Mouse (Mus musculus): ENCODE results near the gene Csnk2a2. TPM values are rescaled to one million over a fixed set of nuclear protein-coding genes. Genes with fewer than 3 reads are reported as not detected.

Gene Csnk2a2
- total RNA-seq, 2 experiments from 2014 or later, result 30.0 to 113 TPM

DNA sequence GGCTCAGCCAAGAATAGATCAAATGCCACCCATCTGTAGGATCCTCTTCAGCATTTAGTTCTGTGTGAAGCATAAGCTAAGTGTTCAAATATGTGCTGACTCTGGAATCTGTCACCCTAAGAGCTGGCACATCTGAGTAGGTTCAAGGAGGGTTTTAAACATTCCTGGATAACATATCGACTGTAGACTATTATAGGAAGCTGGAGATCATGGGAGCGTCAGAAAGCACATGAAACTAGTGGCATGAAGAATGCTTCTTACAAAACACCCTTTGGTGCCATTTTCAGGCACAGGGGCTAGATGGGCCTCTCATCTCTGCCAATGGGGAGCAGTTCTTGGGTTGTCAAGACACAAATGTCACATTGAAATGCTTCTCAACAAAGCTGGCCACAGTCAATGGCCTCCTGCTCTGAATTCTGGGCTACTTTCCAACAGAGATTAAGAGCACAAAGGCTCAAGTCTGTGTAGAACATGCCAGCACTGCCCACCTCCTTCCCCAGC is 63.0 kb downstream of the Csnk2a2 start:
- no peak for ATAC-seq (replicated peaks; ENCODE audit: poor library complexity)

DNA sequence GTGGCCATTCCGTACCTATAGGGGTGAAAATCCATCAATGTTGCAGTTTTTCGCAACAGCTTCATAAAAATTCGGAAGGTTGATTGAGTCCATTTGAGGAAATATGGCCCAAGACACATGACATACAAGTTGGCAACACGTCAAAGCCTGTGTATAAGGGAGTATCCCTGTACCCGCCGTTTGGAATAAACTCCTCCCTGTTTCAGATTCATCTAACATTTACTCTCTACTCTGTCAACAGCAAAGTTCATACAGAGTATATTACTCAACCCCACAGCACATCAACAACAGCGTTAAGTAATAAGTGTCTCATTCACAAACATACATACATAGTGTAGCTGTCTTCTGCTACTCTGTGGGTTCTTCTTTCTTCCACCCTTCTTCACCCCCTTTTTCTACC is 65.2 kb downstream of the Csnk2a2 start:
- ATAC-seq (replicated peaks; ENCODE audit: poor library complexity), result no peak

DNA sequence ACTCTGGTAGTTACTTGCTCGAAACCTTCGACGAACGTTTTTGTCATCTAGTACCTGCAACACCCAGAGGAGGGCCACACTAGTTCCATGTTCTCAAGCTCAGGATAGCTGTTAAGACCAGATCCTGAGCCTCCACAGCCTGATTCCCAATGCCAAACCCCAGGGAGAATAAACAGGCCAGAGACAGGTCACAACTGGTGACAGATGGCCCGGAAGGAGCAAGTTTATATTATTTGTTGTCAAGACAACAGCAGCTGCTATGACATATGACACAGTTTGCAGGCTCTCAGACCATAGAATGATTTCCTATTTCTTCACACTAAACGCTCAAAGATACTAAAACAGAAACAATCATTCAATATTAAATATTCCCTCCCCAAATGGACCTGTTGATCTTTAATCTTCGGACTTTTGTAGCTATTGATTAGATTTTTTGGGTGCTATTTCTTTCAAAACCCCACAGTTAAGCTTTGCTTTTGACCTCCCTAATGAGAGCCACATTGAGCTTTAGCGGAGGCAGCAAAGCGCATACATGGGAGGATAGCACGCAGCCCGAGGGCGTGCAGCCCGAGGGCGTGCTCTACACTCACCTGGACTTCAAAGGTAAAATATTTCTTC is 67.5 kb downstream of the Csnk2a2 start:
- no peak for ATAC-seq (replicated peaks; ENCODE audit: poor library complexity)

DNA sequence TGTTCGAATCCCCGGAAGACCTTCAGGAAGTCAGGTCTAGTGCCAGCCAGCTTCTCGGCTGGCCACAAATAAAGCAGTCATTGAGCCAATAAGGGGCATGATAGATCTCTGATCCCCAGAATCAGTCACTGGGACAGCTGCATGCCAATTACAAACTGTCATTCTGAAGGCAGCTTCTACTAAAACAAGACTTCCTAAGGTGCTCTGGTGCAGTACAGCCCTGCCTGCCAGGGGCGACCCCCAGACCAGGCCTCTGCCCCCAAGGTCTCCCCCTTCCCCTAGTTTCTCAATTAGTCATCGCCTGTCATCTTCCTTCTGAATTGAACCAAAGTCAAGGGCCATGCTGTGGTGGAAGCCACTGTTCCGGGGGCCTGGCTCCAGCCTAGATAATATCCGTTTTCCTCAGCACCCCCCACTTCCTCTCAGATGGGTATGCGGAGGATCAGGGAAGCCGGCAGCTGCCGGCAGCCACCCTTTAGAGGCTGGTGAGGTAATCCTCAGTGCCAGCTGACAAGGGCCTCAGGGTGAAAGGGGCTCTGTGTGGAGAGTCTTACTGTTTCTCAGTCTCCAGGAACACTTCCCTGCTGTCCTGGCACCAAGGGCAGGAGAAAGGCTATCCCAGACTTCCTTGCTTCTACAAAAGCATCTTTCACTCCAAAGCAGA is 78.4 kb downstream of the Csnk2a2 start:
- peak; percentile 78 for ATAC-seq (replicated peaks; ENCODE audit: poor library complexity)

DNA sequence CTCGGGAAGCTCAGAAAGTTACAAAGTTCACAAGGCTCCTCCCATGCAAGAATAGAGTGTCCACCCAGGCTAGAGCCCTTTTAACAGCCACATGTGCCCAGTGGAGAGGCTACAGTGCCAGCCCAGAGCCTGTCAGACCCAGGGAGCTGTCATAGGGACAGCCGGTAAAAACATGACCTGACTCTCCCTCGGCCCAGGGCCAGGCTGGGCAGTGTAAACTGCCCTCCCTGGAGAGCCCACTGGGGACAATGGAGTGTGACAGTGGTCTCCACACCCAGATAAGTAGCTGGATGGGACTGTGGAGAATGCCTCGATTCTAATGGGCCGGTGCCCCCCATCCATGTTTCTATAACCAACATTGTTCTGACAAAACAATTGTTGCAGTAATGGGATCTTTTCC is 80.3 kb downstream of the Csnk2a2 start:
- no peak for ATAC-seq (replicated peaks; ENCODE audit: poor library complexity)

DNA sequence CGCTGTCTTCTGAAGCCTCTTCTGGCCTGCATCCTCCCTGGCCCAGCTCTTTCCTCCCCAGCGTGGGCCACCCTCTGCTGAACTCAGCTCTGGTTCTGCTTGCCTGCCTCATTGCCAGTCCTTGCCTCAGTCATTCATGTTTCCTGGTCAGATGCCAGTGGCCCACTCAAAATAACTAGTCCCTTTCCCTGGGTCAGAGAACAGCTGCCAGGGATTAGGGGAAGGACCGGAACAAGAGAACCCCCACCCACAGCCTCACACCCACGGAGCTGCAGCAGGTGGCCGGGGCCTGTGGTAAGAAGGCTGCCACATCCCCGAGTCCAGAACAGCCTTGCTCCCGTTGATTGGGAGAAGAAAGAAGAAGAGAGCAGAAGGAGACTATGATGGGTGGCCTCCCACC is 88.7 kb downstream of the Csnk2a2 start:
- no peak for ATAC-seq (replicated peaks; ENCODE audit: poor library complexity)

DNA sequence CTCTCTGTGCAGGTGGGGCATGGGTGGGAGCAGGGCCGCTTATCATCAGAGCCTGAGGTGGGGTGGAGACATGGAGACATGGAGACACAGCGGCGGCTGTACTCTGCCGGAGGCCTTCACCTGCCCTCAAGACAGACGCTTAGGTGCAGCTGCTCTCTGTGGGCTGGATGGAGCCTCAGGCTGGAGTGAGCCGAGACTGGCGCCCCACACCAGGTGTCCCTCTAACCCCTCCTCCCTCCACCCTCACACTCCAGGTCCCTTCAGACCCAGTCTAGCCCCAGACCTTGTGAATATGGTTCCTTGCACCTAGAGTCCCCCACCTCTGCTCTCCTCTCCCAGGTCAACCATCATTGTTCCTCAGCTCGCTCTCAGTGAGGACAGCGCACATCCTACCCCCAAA is 90.7 kb downstream of the Csnk2a2 start:
- no peak for ATAC-seq (replicated peaks; ENCODE audit: poor library complexity)

DNA sequence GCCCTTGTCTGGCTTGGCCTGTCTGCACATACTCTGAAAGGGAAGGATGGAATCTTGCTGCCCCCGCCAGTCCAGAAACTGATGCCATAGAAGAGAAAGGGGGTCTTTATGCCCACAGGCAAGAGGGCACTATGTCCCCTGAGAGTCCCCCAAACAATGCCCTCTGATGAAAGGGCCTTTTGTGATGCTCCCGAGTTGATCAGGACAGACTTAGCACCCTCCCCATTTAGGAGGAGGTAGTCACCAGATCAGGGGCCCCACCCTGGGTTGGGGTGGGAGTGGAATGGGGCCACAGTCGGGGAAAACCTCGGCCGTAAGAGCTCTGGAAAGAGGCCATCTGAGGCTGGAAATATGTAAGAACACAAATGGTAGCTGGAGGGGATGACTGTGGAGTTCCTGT is 92.6 kb downstream of the Csnk2a2 start:
- no peak for ATAC-seq (replicated peaks; ENCODE audit: poor library complexity)

DNA sequence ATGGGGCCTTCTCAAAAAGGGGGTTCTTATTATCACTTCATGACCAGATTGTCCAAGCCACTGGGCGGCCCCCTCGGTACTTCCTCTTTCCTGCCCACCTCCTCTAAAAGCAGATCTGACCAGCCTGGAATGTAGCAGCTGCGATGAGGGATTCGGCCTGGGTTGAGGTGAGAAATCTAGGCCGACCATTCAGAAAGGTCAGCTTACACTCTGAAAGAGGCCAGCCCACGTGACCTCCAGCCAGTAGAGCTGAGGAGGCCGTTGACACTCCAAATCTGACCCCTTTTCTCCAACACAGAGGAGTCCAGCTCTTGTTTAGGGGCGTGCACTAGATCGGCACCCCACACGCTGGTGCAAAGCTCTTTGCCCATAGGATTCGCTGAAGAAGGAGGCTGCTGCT is 93.1 kb downstream of the Csnk2a2 start:
- ATAC-seq (replicated peaks; ENCODE audit: poor library complexity), result no peak

Other genes with a start within 250 kb of the Csnk2a2 start
- gene Cngb1, start 183.5 kb downstream of the Csnk2a2 start, total RNA-seq (2015), result 6.3 and 9.3 TPM in 2 replicates
- gene Cngb1, start 183.5 kb downstream of the Csnk2a2 start, total RNA-seq (2017), result 2.8 and 3.0 TPM in 2 replicates
- not detected in 2 replicates for gene Tepp, start 179.5 kb downstream of the Csnk2a2 start, total RNA-seq (2015)
- 0.68 TPM in 1 of 2 replicates, not detected in the other for gene Tepp, start 179.5 kb downstream of the Csnk2a2 start, total RNA-seq (2017)
- gene Zfp319, start 158.1 kb downstream of the Csnk2a2 start, total RNA-seq (2015), result 5.5 and 6.1 TPM in 2 replicates
- gene Zfp319, start 158.1 kb downstream of the Csnk2a2 start, total RNA-seq (2017), result 2.1 and 2.6 TPM in 2 replicates
- 27.6 and 28.0 TPM in 2 replicates for gene Usb1, start 157.8 kb downstream of the Csnk2a2 start, total RNA-seq (2015)
- gene Usb1, start 157.8 kb downstream of the Csnk2a2 start, total RNA-seq (2017), result 27.3 and 31.9 TPM in 2 replicates
- gene Mmp15, start 137.8 kb downstream of the Csnk2a2 start, total RNA-seq (2015), result 0.17 and 0.42 TPM in 2 replicates
- 0.03 and 0.04 TPM in 2 replicates for gene Mmp15, start 137.8 kb downstream of the Csnk2a2 start, total RNA-seq (2017)
- 96.0 and 101 TPM in 2 replicates for gene Cfap20, start 55.2 kb downstream of the Csnk2a2 start, total RNA-seq (2015)
- gene Cfap20, start 55.2 kb downstream of the Csnk2a2 start, total RNA-seq (2017), result 52.0 and 63.2 TPM in 2 replicates
- gene Ccdc113, start 44.0 kb upstream of the Csnk2a2 start, total RNA-seq (2015), result not detected in 2 replicates
- gene Ccdc113, start 44.0 kb upstream of the Csnk2a2 start, total RNA-seq (2017), result not detected in 2 replicates
- not detected in 2 replicates for gene Prss54, start 86.3 kb upstream of the Csnk2a2 start, total RNA-seq (2015)
- not detected in 2 replicates for gene Prss54, start 86.3 kb upstream of the Csnk2a2 start, total RNA-seq (2017)
- 15.8 and 19.6 TPM in 2 replicates for gene Gins3, start 143.4 kb upstream of the Csnk2a2 start, total RNA-seq (2015)
- 21.8 and 24.3 TPM in 2 replicates for gene Gins3, start 143.4 kb upstream of the Csnk2a2 start, total RNA-seq (2017)
- not detected in 2 replicates for gene Ndrg4, start 186.9 kb upstream of the Csnk2a2 start, total RNA-seq (2015)
- gene Ndrg4, start 186.9 kb upstream of the Csnk2a2 start, total RNA-seq (2017), result not detected in 2 replicates
- gene Setd6, start 225.8 kb upstream of the Csnk2a2 start, total RNA-seq (2015), result 29.8 and 31.8 TPM in 2 replicates
- gene Setd6, start 225.8 kb upstream of the Csnk2a2 start, total RNA-seq (2017), result 48.4 and 48.9 TPM in 2 replicates

Data from megakaryocyte progenitor cell, adult 5-6 weeks (primary cell).